Comparison of ENCODE assay signal across 11 mouse cellular contexts in genomic region chr17:26115205-26115898, GRCm38 (mm10). TPM values are rescaled to one million over a fixed set of nuclear protein-coding genes. Genes with fewer than 3 reads are reported as not detected.
DNase-seq lines count a peak whose midpoint lies in the region; ATAC-seq and TF ChIP-seq lines count a peak whose summit lies in the region.
"Had no signal": no experiment of that assay in that cellular context is flagged by ENCODE, and none has a peak within 500 bp of the region (broad histone marks: within the 10 kb centered on the region; RNA-seq: fewer than 3 reads in every experiment).

No protein-coding gene starts in this region.

- peaks cover 22% of the 10 kb centered on the region for H3K4me1 ChIP-seq in liver, postnatal 0 days (ENCODE audit: insufficient read depth)
- H3K4me1 ChIP-seq in kidney, embryonic 15.5 days: peaks cover 47% of the 10 kb centered on the region
- peaks cover 28% of the 10 kb centered on the region for H3K4me1 ChIP-seq in embryonic facial prominence, embryonic 10.5 days

- DNase-seq in liver, postnatal 0 days: no peak
- no peak for DNase-seq in liver
- peak; percentile 55 for DNase-seq in lung, postnatal 10 days
- DNase-seq in yolk sac, embryonic 10.5 days (ENCODE audit: low spot score): peak; percentile 32
- DNase-seq in embryonic facial prominence, embryonic 10.5 days (ENCODE audit: low spot score): no peak
- no peak for DNase-seq in thymus, postnatal 25 days
- DNase-seq in adrenal gland, postnatal 4 days (ENCODE audit: low spot score in 2 of 2): no peak
- DNase-seq: heart, postnatal 4 days; liver, embryonic 13.5 days had no signal

- no peaks in the 10 kb centered on the region for H3K9me3 ChIP-seq in liver, postnatal 0 days (ENCODE audit: low read length)
- H3K9me3 ChIP-seq in kidney, embryonic 15.5 days (replicated peaks): no peaks in the 10 kb centered on the region
- H3K9me3 ChIP-seq in embryonic facial prominence, embryonic 10.5 days: no peaks in the 10 kb centered on the region
- H3K9me3 ChIP-seq: liver, embryonic 13.5 days; midbrain, embryonic 13.5 days had no signal

- no peak overlapping the region for H3K9ac ChIP-seq in liver, postnatal 0 days (replicated peaks)
- H3K9ac ChIP-seq in kidney, embryonic 15.5 days: no peak overlapping the region
- H3K9ac ChIP-seq: liver, embryonic 13.5 days; midbrain, embryonic 13.5 days had no signal

- WGBS in liver, postnatal 0 days (ENCODE audit: insufficient replicate concordance): 63% methylated on average over 7 of the region's 7 CpGs
- WGBS in kidney, embryonic 15.5 days: 75% methylated on average over 7 of the region's 7 CpGs
- 87% methylated on average over 7 of the region's 7 CpGs for WGBS in embryonic facial prominence, embryonic 10.5 days

- H3K27me3 ChIP-seq in liver, postnatal 0 days (ENCODE audit: insufficient read depth, low read length): peaks cover 44% of the 10 kb centered on the region
- peaks cover 95% of the 10 kb centered on the region for H3K27me3 ChIP-seq in kidney, embryonic 15.5 days
- peaks cover 96% of the 10 kb centered on the region for H3K27me3 ChIP-seq in embryonic facial prominence, embryonic 10.5 days (replicated peaks; ENCODE audit: low read depth, poor library complexity, severe bottlenecking)

- no peak for TF ChIP-seq CTCF in liver, postnatal 0 days (IDR thresholded peaks at IDR 0.05; ENCODE audit: low read depth)

- H3K36me3 ChIP-seq in liver, postnatal 0 days (replicated peaks; ENCODE audit: insufficient read depth, low read length): no peaks in the 10 kb centered on the region
- no peaks in the 10 kb centered on the region for H3K36me3 ChIP-seq in kidney, embryonic 15.5 days
- no peaks in the 10 kb centered on the region for H3K36me3 ChIP-seq in embryonic facial prominence, embryonic 10.5 days (replicated peaks)
- H3K36me3 ChIP-seq: liver, embryonic 13.5 days; midbrain, embryonic 13.5 days had no signal

- no peak overlapping the region for H3K4me3 ChIP-seq in liver, postnatal 0 days (ENCODE audit: low read depth, low read length)
- H3K4me3 ChIP-seq in kidney, embryonic 15.5 days (replicated peaks): no peak overlapping the region
- no peak overlapping the region for H3K4me3 ChIP-seq in embryonic facial prominence, embryonic 10.5 days
- H3K4me3 ChIP-seq: liver, embryonic 13.5 days; midbrain, embryonic 13.5 days had no signal

- no peak overlapping the region for H3K27ac ChIP-seq in liver, postnatal 0 days (ENCODE audit: low read depth)
- H3K27ac ChIP-seq in kidney, embryonic 15.5 days: peak overlapping the region; percentile 57
- no peak overlapping the region for H3K27ac ChIP-seq in embryonic facial prominence, embryonic 10.5 days (replicated peaks)
- H3K27ac ChIP-seq: liver, embryonic 13.5 days; midbrain, embryonic 13.5 days had no signal

- H3K4me2 ChIP-seq in liver, postnatal 0 days (ENCODE audit: low read depth, low read length): no peak overlapping the region
- H3K4me2 ChIP-seq in kidney, embryonic 15.5 days: no peak overlapping the region
- H3K4me2 ChIP-seq: liver, embryonic 13.5 days; midbrain, embryonic 13.5 days had no signal

- TF ChIP-seq EP300 in liver, postnatal 0 days (IDR thresholded peaks at IDR 0.05; ENCODE audit: low read depth): no peak

- ATAC-seq in liver, postnatal 0 days: peak; percentile 12; the same call in 1 of the 2 replicates
- peak; percentile 16; the same call in 1 of the 2 replicates for ATAC-seq in kidney, embryonic 15.5 days (replicated peaks; ENCODE audit: low FRiP score)
- ATAC-seq: midbrain, embryonic 13.5 days had no signal

RNA-seq across cellular contexts. Expression of gene Tmem8, which starts 2.3 kb away (rescaled TPM):
- 2.5 and 2.6 TPM in 2 replicates for polyA plus RNA-seq in liver, postnatal 0 days (2015; fragmentation: Nextera tagmentation; extraction: Ambion mirVana)
- 3.8 and 5.1 TPM in 2 replicates for polyA plus RNA-seq in kidney, embryonic 15.5 days (2015; fragmentation: Nextera tagmentation; extraction: Ambion mirVana)
- polyA plus RNA-seq in embryonic facial prominence, embryonic 10.5 days (2016; fragmentation: Nextera tagmentation; extraction: Ambion mirVana): 1.2 TPM in 2 replicates
- 10 to 100 TPM in 1 of 2 experiments, 1 to 10 TPM in 1; 7.4 to 12.2 TPM for total RNA-seq in adrenal gland, postnatal 4 days (2021)

RNA-seq across cellular contexts. Expression of gene Mrpl28, which starts 7.9 kb away (rescaled TPM):
- 81.9 and 85.9 TPM in 2 replicates for polyA plus RNA-seq in liver, postnatal 0 days (2015; fragmentation: Nextera tagmentation; extraction: Ambion mirVana)
- polyA plus RNA-seq in kidney, embryonic 15.5 days (2015; fragmentation: Nextera tagmentation; extraction: Ambion mirVana): 207 and 218 TPM in 2 replicates
- polyA plus RNA-seq in embryonic facial prominence, embryonic 10.5 days (2016; fragmentation: Nextera tagmentation; extraction: Ambion mirVana): 289 and 299 TPM in 2 replicates
- 10 to 100 TPM; 78.4 to 91.8 TPM for total RNA-seq in adrenal gland, postnatal 4 days (2021)

RNA-seq across cellular contexts. Expression of gene Nme4, which starts 19.9 kb away (rescaled TPM):
- polyA plus RNA-seq in liver, postnatal 0 days (2015; fragmentation: Nextera tagmentation; extraction: Ambion mirVana): 13.9 and 17.7 TPM in 2 replicates
- polyA plus RNA-seq in kidney, embryonic 15.5 days (2015; fragmentation: Nextera tagmentation; extraction: Ambion mirVana): 101 and 103 TPM in 2 replicates
- polyA plus RNA-seq in embryonic facial prominence, embryonic 10.5 days (2016; fragmentation: Nextera tagmentation; extraction: Ambion mirVana): 145 and 159 TPM in 2 replicates
- total RNA-seq in adrenal gland, postnatal 4 days (2021): 10 to 100 TPM; 13.4 to 14.7 TPM

RNA-seq across cellular contexts. Expression of gene Axin1, which starts 23.1 kb away (rescaled TPM):
- polyA plus RNA-seq in liver, postnatal 0 days (2015; fragmentation: Nextera tagmentation; extraction: Ambion mirVana): 4.7 TPM in 2 replicates
- 8.0 and 9.4 TPM in 2 replicates for polyA plus RNA-seq in kidney, embryonic 15.5 days (2015; fragmentation: Nextera tagmentation; extraction: Ambion mirVana)
- polyA plus RNA-seq in embryonic facial prominence, embryonic 10.5 days (2016; fragmentation: Nextera tagmentation; extraction: Ambion mirVana): 9.5 and 12.4 TPM in 2 replicates
- total RNA-seq in adrenal gland, postnatal 4 days (2021): 10 to 100 TPM; 51.7 to 57.2 TPM

RNA-seq across cellular contexts. Expression of gene Decr2, which starts 25.2 kb away (rescaled TPM):
- 142 and 151 TPM in 2 replicates for polyA plus RNA-seq in liver, postnatal 0 days (2015; fragmentation: Nextera tagmentation; extraction: Ambion mirVana)
- polyA plus RNA-seq in kidney, embryonic 15.5 days (2015; fragmentation: Nextera tagmentation; extraction: Ambion mirVana): 42.9 and 45.7 TPM in 2 replicates
- polyA plus RNA-seq in embryonic facial prominence, embryonic 10.5 days (2016; fragmentation: Nextera tagmentation; extraction: Ambion mirVana): 29.1 and 30.1 TPM in 2 replicates
- total RNA-seq in adrenal gland, postnatal 4 days (2021): 10 to 100 TPM; 22.7 to 33.3 TPM

Comparison
In these comparisons a context has a peak if more than half of its experiments do, and no peak if none do; other contexts are left out.
1. DNase-seq: peak in lung, postnatal 10 days (single experiment) and yolk sac, embryonic 10.5 days (single experiment); none in liver, postnatal 0 days (single experiment), liver (single experiment), embryonic facial prominence, embryonic 10.5 days (single experiment), thymus, postnatal 25 days (single experiment) and adrenal gland, postnatal 4 days (0 of 2).